Mouse (Mus musculus): ENCODE data around the gene Kcnn4.
A peak's percentile ranks its signal among the peaks of the same experiment; 100 is the strongest.

DNA sequence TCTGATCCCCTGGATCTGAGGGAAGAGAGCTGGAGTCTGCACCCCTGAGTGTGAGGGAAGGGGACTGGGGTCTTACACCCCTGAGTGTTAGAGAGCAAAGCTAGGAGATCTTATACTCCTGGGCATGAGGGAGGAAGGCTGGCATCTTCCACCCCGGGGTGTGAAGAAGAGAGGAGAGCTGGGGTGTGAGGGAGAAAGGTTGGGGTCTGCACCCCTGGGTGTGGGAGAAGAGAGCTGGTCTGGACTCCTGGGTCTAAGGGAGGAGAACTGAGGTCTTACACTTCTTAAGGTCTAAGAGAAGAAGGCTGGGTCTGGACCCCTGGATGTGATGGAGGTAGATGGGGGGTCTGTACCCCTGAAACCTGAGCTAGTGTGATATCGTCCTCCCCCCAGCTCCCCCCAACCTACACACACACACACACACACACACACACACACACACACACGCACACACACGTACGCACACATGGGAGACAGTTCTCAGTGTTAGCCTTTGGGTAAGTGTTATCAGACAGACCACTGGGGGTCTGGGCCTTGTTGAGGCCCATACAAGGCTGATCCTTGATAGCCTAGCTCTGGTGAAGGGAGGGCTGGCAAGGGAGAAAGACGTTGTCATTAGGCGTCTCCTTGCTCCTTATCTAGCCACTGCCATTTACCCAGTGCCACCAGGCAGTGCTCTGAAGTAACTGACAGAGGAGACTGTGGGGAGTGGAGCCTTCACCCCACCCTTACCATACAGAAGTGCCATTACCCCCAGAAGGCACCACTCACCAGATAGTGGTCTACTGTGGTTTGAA is 1.1 kb downstream of the Kcnn4 start:
- no peak for TF ChIP-seq CTCF (IDR thresholded peaks at IDR 0.05; ENCODE audit: control insufficient read depth, insufficient read depth, low read length)
- TF ChIP-seq POLR2A (IDR thresholded peaks at IDR 0.05; ENCODE audit: borderline replicate concordance, control insufficient read depth, low read depth, low read length): peak; percentile 65

Measured in bone marrow, adult 2 months (tissue).